Mouse (Mus musculus): ENCODE results near the gene Tex14.

Tex14 gene

GRCm38 (mm10) chr11:87571361-87571950 is 166.6 kb downstream of the Tex14 start:
- DNase-seq (ENCODE audit: low spot score): no peak

GRCm38 (mm10) chr11:87573751-87574150 is 168.9 kb downstream of the Tex14 start:
- DNase-seq (ENCODE audit: low spot score): no peak

GRCm38 (mm10) chr11:87574520-87575180 is 169.8 kb downstream of the Tex14 start:
- DNase-seq (ENCODE audit: low spot score): no peak

- no peak for DNase-seq (ENCODE audit: low spot score)
Measured at GRCm38 (mm10) chr11:87577601-87578248, 172.9 kb downstream of the Tex14 start.

GRCm38 (mm10) chr11:87578249-87578962 is 173.5 kb downstream of the Tex14 start:
- no peak for DNase-seq (ENCODE audit: low spot score)

- DNase-seq (ENCODE audit: low spot score): no peak
Measured at GRCm38 (mm10) chr11:87578963-87579601, 174.2 kb downstream of the Tex14 start.

GRCm38 (mm10) chr11:87579713-87580112 is 174.8 kb downstream of the Tex14 start:
- no peak for DNase-seq (ENCODE audit: low spot score)

- no peak for DNase-seq (ENCODE audit: low spot score)
Measured at GRCm38 (mm10) chr11:87580543-87581085, 175.7 kb downstream of the Tex14 start.

- DNase-seq (ENCODE audit: low spot score): no peak
Measured at GRCm38 (mm10) chr11:87581161-87581865, 176.4 kb downstream of the Tex14 start.

- peak; percentile 75 for DNase-seq (ENCODE audit: low spot score)
Measured at GRCm38 (mm10) chr11:87581933-87582710, 177.3 kb downstream of the Tex14 start.

GRCm38 (mm10) chr11:87583291-87584034 is 178.6 kb downstream of the Tex14 start:
- DNase-seq (ENCODE audit: low spot score): no peak

- no peak for DNase-seq (ENCODE audit: low spot score)
Measured at GRCm38 (mm10) chr11:87584711-87585505, 180.0 kb downstream of the Tex14 start.

GRCm38 (mm10) chr11:87587211-87587874 is 182.5 kb downstream of the Tex14 start:
- DNase-seq (ENCODE audit: low spot score): no peak

- no peak for DNase-seq (ENCODE audit: low spot score)
Measured at GRCm38 (mm10) chr11:87589605-87590004, 184.7 kb downstream of the Tex14 start.

- no peak for DNase-seq (ENCODE audit: low spot score)
Measured at GRCm38 (mm10) chr11:87590841-87591525, 186.1 kb downstream of the Tex14 start.

- peak; percentile 100 for DNase-seq (ENCODE audit: low spot score)
Measured at GRCm38 (mm10) chr11:87591526-87592353, 186.9 kb downstream of the Tex14 start, which contains the start of gene Mtmr4. TSS of gene Mtmr4 (plus strand) at chr11:87592162.

GRCm38 (mm10) chr11:87592354-87592695 is 187.5 kb downstream of the Tex14 start:
- DNase-seq (ENCODE audit: low spot score): no peak
